Mouse (Mus musculus) MEL (cell line): ENCODE data around the gene Fscn3. TPM values are rescaled to one million over a fixed set of nuclear protein-coding genes. Genes with fewer than 3 reads are reported as not detected.

Source experiments
- DNase-seq: peaks from one replicate; pipeline ENCODE4 v3.0.0; 2011; ENCODE audit warnings: low read depth, low spot score
- H3K27ac ChIP-seq: 2 replicates; pipeline ENCODE4 v1.5.1; 2012; ENCODE audit warnings: low read depth, mild to moderate bottlenecking, control low read depth, low read length, moderate library complexity; ENCODE audit not compliant: control insufficient read depth
- H3K27me3 ChIP-seq, 2 experiments: fragments of 150-350 bp in 1 of 2; sonication (generic) in 1 of 2; 2 replicates each; pipeline ENCODE4 v1.6.1; 2012; ENCODE audit warnings: low read length in 2 of 2, mild to moderate bottlenecking in 2 of 2, improper control_type of control experiment in 1 of 2, moderate library complexity in 1 of 2; ENCODE audit not compliant: insufficient read depth in 2 of 2, control insufficient read depth in 1 of 2
- H3K36me3 ChIP-seq, 2 experiments: 2 replicates each; pipeline ENCODE4 v1.6.1; 2012 to 2014; ENCODE audit warnings: low read length in 2 of 2, improper control_type of control experiment in 1 of 2, inconsistent platforms in 1 of 2, mild to moderate bottlenecking in 1 of 2; ENCODE audit not compliant: insufficient read depth in 2 of 2, control insufficient read depth in 1 of 2
- H3K4me1 ChIP-seq, 2 experiments: fragments of 150-350 bp in 1 of 2; sonication (generic) in 1 of 2; 2 replicates each; pipeline ENCODE4 v1.6.1; 2012; ENCODE audit warnings: low read length in 2 of 2, improper control_type of control experiment in 1 of 2, mild to moderate bottlenecking in 1 of 2; ENCODE audit not compliant: insufficient read depth in 2 of 2, control insufficient read depth in 1 of 2
- H3K4me3 ChIP-seq, 2 experiments: fragments of 150-350 bp in 1 of 2; sonication (generic) in 1 of 2; 2 replicates each; pipeline ENCODE4 v1.5.1; 2012; ENCODE audit warnings: low read depth in 2 of 2, low read length in 2 of 2, mild to moderate bottlenecking in 2 of 2, moderate library complexity in 2 of 2, control low read depth in 1 of 2, improper control_type of control experiment in 1 of 2; ENCODE audit not compliant: control insufficient read depth in 1 of 2, insufficient read depth in 1 of 2
- H3K79me2 ChIP-seq: 2 replicates; pipeline ENCODE4 v1.6.1; 2012; ENCODE audit warnings: mild to moderate bottlenecking, low read length, moderate library complexity; ENCODE audit not compliant: control insufficient read depth, poor library complexity, insufficient read depth
- H3K9ac ChIP-seq: 2 replicates; pipeline ENCODE4 v1.6.1; 2012; ENCODE audit warnings: low read depth, mild to moderate bottlenecking, control low read depth, low read length, moderate library complexity; ENCODE audit not compliant: control insufficient read depth, poor library complexity, severe bottlenecking
- H3K9me3 ChIP-seq: fragments of 150-350 bp; sonication (generic); replicated peaks from 2 replicates; pipeline ENCODE4 v1.6.1; 2012; ENCODE audit warnings: mild to moderate bottlenecking, low read length, improper control_type of control experiment, moderate library complexity; ENCODE audit not compliant: insufficient read depth
- BHLHE40 ChIP-seq: IDR thresholded peaks from 2 replicates; pipeline ENCODE4 v1.6.1; 2012; ENCODE audit warnings: low read depth, mild to moderate bottlenecking, inconsistent platforms, low read length, improper control_type of control experiment, borderline replicate concordance
- CHD1 ChIP-seq: IDR thresholded peaks from 2 replicates; pipeline ENCODE4 v1.6.1; 2012; ENCODE audit warnings: low read depth, mild to moderate bottlenecking, inconsistent platforms, low read length, improper control_type of control experiment
- CHD2 ChIP-seq: IDR thresholded peaks from 2 replicates; pipeline ENCODE4 v1.6.1; 2011; ENCODE audit warnings: low read length, improper control_type of control experiment
- CTCF ChIP-seq, 3 experiments: IDR thresholded peaks in 2 of 3; conservative IDR thresholded peaks in 1 of 3; 2 replicates each; pipeline ENCODE4 v1.5.1; 2011 to 2012; ENCODE audit warnings: low read length in 3 of 3, low read depth in 2 of 3, mild to moderate bottlenecking in 2 of 3, improper control_type of control experiment in 1 of 3, inconsistent platforms in 1 of 3, mixed read lengths in 1 of 3, moderate library complexity in 1 of 3; ENCODE audit not compliant: control insufficient read depth in 1 of 3, insufficient read depth in 1 of 3, poor library complexity in 1 of 3, severe bottlenecking in 1 of 3
- E2F4 ChIP-seq: IDR thresholded peaks from 2 replicates; pipeline ENCODE4 v1.6.1; 2011; ENCODE audit warnings: low read depth, low read length, improper control_type of control experiment, borderline replicate concordance
- GATA1 ChIP-seq: IDR thresholded peaks from 2 replicates; pipeline ENCODE4 v1.6.1; 2011; ENCODE audit warnings: low read depth, low read length, improper control_type of control experiment
- JUND ChIP-seq: IDR thresholded peaks from 2 replicates; pipeline ENCODE4 v1.6.1; 2011; ENCODE audit warnings: low read depth, mild to moderate bottlenecking, improper control_type of control experiment, low read length
- KAT2A ChIP-seq: conservative IDR thresholded peaks from 2 replicates; pipeline ENCODE4 v1.6.1; 2012; ENCODE audit warnings: low read depth, low read length, improper control_type of control experiment, inconsistent platforms
- MAX ChIP-seq: IDR thresholded peaks from 2 replicates; pipeline ENCODE4 v1.6.1; 2011; ENCODE audit warnings: low read length, improper control_type of control experiment
- MEF2A ChIP-seq: IDR thresholded peaks from 2 replicates; pipeline ENCODE4 v1.6.1; 2014; ENCODE audit warnings: low read depth, mild to moderate bottlenecking, inconsistent platforms, low read length, improper control_type of control experiment; ENCODE audit not compliant: poor library complexity, insufficient replicate concordance, severe bottlenecking; ENCODE audit errors: extremely low read depth
- MXI1 ChIP-seq: IDR thresholded peaks from 2 replicates; pipeline ENCODE4 v1.6.1; 2011; ENCODE audit warnings: mild to moderate bottlenecking, low read depth, low read length, improper control_type of control experiment
- MYB ChIP-seq: IDR thresholded peaks from 2 replicates; pipeline ENCODE4 v1.6.1; 2011; ENCODE audit warnings: mild to moderate bottlenecking, low read depth, low read length, improper control_type of control experiment
- MYC ChIP-seq: IDR thresholded peaks from 2 replicates; pipeline ENCODE4 v1.6.1; 2011; ENCODE audit warnings: low read depth, mild to moderate bottlenecking, low read length, improper control_type of control experiment, moderate library complexity
- NELFE ChIP-seq: IDR thresholded peaks from 2 replicates; pipeline ENCODE4 v1.6.1; 2011; ENCODE audit warnings: low read depth, low read length, improper control_type of control experiment
- NRF1 ChIP-seq: IDR thresholded peaks from 2 replicates; pipeline ENCODE4 v1.6.1; 2014; ENCODE audit warnings: low read depth, mild to moderate bottlenecking, inconsistent platforms, low read length, improper control_type of control experiment, moderate library complexity; ENCODE audit not compliant: poor library complexity, insufficient read depth, severe bottlenecking
- POLR2AphosphoS2 ChIP-seq: IDR thresholded peaks from 2 replicates; pipeline ENCODE4 v1.6.1; 2011; ENCODE audit warnings: low read length, improper control_type of control experiment
- POLR2AphosphoS5 ChIP-seq: IDR thresholded peaks from 2 replicates; pipeline ENCODE4 v1.6.1; 2012; ENCODE audit warnings: low read depth, borderline replicate concordance, mild to moderate bottlenecking, inconsistent platforms, low read length, moderate library complexity, mixed read lengths
- RAD21 ChIP-seq: IDR thresholded peaks from 2 replicates; pipeline ENCODE4 v1.6.1; 2011; ENCODE audit warnings: mild to moderate bottlenecking, low read depth, low read length, improper control_type of control experiment
- SIN3A ChIP-seq: IDR thresholded peaks from 2 replicates; pipeline ENCODE4 v1.6.1; 2012; ENCODE audit warnings: low read length, improper control_type of control experiment, inconsistent platforms
- TAL1 ChIP-seq: IDR thresholded peaks from 2 replicates; pipeline ENCODE4 v1.6.1; 2012; ENCODE audit warnings: mild to moderate bottlenecking, inconsistent platforms, low read length, moderate library complexity, mixed read lengths
- TBP ChIP-seq: IDR thresholded peaks from 2 replicates; pipeline ENCODE4 v1.8.0; 2011; ENCODE audit warnings: low read depth, low read length, improper control_type of control experiment
- USF1 ChIP-seq: IDR thresholded peaks from 2 replicates; pipeline ENCODE4 v1.6.1; 2014; ENCODE audit warnings: low read depth, mild to moderate bottlenecking, inconsistent platforms, low read length, improper control_type of control experiment, moderate library complexity
- ZC3H11A ChIP-seq: IDR thresholded peaks from 2 replicates; pipeline ENCODE4 v1.6.1; 2012; ENCODE audit warnings: low read depth, mild to moderate bottlenecking, inconsistent platforms, low read length, improper control_type of control experiment
- ZKSCAN1 ChIP-seq: IDR thresholded peaks from 2 replicates; pipeline ENCODE4 v1.6.1; 2012; ENCODE audit warnings: low read depth, mild to moderate bottlenecking, inconsistent platforms, low read length, improper control_type of control experiment, moderate library complexity
- ZNF384 ChIP-seq: IDR thresholded peaks from 2 replicates; pipeline ENCODE4 v1.6.1; 2012; ENCODE audit warnings: low read depth, mild to moderate bottlenecking, inconsistent platforms, low read length, improper control_type of control experiment
- polyA plus RNA-seq, 2 experiments: library from polyadenylated mRNA; stranded (reverse) in 1 of 2; unstranded in 1 of 2; fragments of >175 nt in 1 of 2; fragments of >200 nt in 1 of 2; gene quantifications; 2 replicates each; pipeline versions ENCODE4 v1.2.1 to v1.2.4; 2012; ENCODE audit warnings: low replicate concordance in 2 of 2, low read depth in 1 of 2; ENCODE audit not compliant: insufficient read length in 2 of 2, insufficient read depth in 1 of 2, missing spikeins in 1 of 2
- total RNA-seq: library from RNA; depleted of rRNA; stranded (reverse); fragments of 300-350 nt; gene quantifications from 2 replicates; pipeline ENCODE4 v1.2.3, GENCODE M21; 2012

Gene Fscn3
- total and polyA plus RNA-seq, 3 experiments, result not detected

DNA sequence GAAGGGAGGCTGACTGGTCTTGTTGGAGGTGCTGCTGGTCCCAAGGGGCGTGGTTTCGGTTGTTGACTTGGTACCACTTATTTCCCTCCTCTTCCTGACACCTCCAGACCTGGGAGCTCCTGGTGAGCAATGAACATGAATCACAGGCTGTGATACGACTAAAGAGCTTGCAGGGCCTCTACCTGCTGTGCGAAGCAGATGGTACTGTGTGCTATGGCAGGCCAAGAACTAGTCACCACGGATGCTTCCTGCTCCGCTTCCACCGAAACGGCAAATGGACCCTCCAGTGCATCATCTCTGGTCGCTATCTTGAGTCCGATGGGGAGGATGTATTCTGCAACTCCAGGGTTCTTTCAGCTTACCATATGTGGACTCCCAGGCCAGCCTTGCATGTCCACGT, 2.3 kb downstream of the Fscn3 start:
- H3K9me3 ChIP-seq, result no peaks in the 10 kb centered on the region
- H3K27ac ChIP-seq, result no peak overlapping the region
- no peaks in the 10 kb centered on the region for H3K27me3 ChIP-seq
- H3K79me2 ChIP-seq, result no peaks in the 10 kb centered on the region
- TF ChIP-seq KAT2A (no peak), ZKSCAN1 (no peak), MYB (no peak), MYC (no peak), TAL1 (no peak), CHD2 (no peak), NELFE (no peak), GATA1 (no peak), ZC3H11A (no peak), RAD21 (no peak), E2F4 (no peak), CTCF (IDR thresholded peaks at IDR 0.05 in 2 of 3, conservative IDR thresholded peaks at IDR 0.05 in 1 of 3; ENCODE audit: control insufficient read depth in 1 of 3, insufficient read depth in 1 of 3, low read depth in 2 of 3, low read length in 3 of 3, poor library complexity in 1 of 3, severe bottlenecking in 1 of 3) (no peak), MXI1 (no peak), POLR2AphosphoS2 (no peak), TBP (no peak), MEF2A (no peak), MAX (no peak), USF1 (no peak)
- peaks cover 0 to 3% of the 10 kb centered on the region in 2 experiments; a peak in 1 of 4 replicates for H3K4me1 ChIP-seq
- H3K36me3 ChIP-seq, result peaks cover 0 to 2% of the 10 kb centered on the region in 2 experiments; a peak in 2 of 4 replicates
- H3K9ac ChIP-seq, result no peak overlapping the region
- no peak for DNase-seq
- H3K4me3 ChIP-seq, result no peak overlapping the region

- Histone ChIP-seq H3K36me3 (no peaks in the 10 kb centered on the region), H3K79me2 (no peaks in the 10 kb centered on the region), H3K27ac (no peak overlapping the region), H3K9ac (no peak overlapping the region), H3K9me3 (no peaks in the 10 kb centered on the region), H3K4me3 (no peak overlapping the region), H3K27me3 (no peaks in the 10 kb centered on the region), H3K4me1 (no peaks in the 10 kb centered on the region)
- DNase-seq, result no peak
- TF ChIP-seq BHLHE40, result no peak
- TF ChIP-seq POLR2AphosphoS5, result no peak
- TF ChIP-seq CHD1, result no peak
- TF ChIP-seq MYC, result no peak
- TF ChIP-seq RAD21, result no peak
- TF ChIP-seq NELFE, result no peak
- TF ChIP-seq MAX, result no peak
- no peak for TF ChIP-seq KAT2A
- TF ChIP-seq ZKSCAN1, result no peak
- no peak for TF ChIP-seq MEF2A
- no peak for TF ChIP-seq TAL1
- TF ChIP-seq JUND, result no peak
- TF ChIP-seq SIN3A, result no peak
- TF ChIP-seq MYB, result no peak
- TF ChIP-seq NRF1, result no peak
- no peak for TF ChIP-seq ZNF384
Observed at GRCm38 (mm10) chr6:28430795-28431537, 3.4 kb downstream of the Fscn3 start.
